In genomic region chr17:27650160-27650559, GRCm38 (mm10) we compare ENCODE assay signal across 8 mouse cellular contexts. TPM values are rescaled to one million over a fixed set of nuclear protein-coding genes. Genes with fewer than 3 reads are reported as not detected.
DNase-seq lines count a peak whose midpoint lies in the region; ATAC-seq lines count a peak whose summit lies in the region.

No protein-coding gene starts in this region.

- no peak overlapping the region for H3K9ac ChIP-seq in lung, embryonic 16.5 days (ENCODE audit: low read length)

- peak; percentile 38 for DNase-seq in heart, adult 8-10 months (ENCODE audit: low spot score)
- no peak for DNase-seq in heart, embryonic 10.5 days (ENCODE audit: low spot score)
- peak; percentile 55 for DNase-seq in urinary bladder, postnatal 25 days (ENCODE audit: low spot score)
- DNase-seq in urinary bladder, postnatal 4 days (ENCODE audit: low spot score in 2 of 2): no peak
- DNase-seq in cerebellum, adult 8-10 months: peak; percentile 80
- peak; percentile 47 to 65 for DNase-seq in heart, postnatal 14 days
- peak; percentile 90 for DNase-seq in splenic B cell, adult 2 months (ENCODE audit: low read depth, low spot score)

- no peaks in the 10 kb centered on the region for H3K36me3 ChIP-seq in heart, embryonic 10.5 days
- H3K36me3 ChIP-seq in lung, embryonic 16.5 days (ENCODE audit: control insufficient read depth, insufficient read depth, low read length): no peaks in the 10 kb centered on the region
- no peaks in the 10 kb centered on the region for H3K36me3 ChIP-seq in splenic B cell, adult 2 months (ENCODE audit: control insufficient read depth, insufficient read depth, low read length, poor library complexity, severe bottlenecking)

- H3K9me3 ChIP-seq in heart, embryonic 10.5 days: no peaks in the 10 kb centered on the region
- H3K9me3 ChIP-seq in lung, embryonic 16.5 days (ENCODE audit: control insufficient read depth, low read length): no peaks in the 10 kb centered on the region

- no peak overlapping the region for H3K4me2 ChIP-seq in lung, embryonic 16.5 days (ENCODE audit: low read depth, low read length)

- 11% methylated on average over 12 of the region's 12 CpGs for WGBS in heart, embryonic 10.5 days
- WGBS in lung, embryonic 16.5 days: 7% methylated on average over 12 of the region's 12 CpGs

- intact Hi-C loops in heart, postnatal 14 days (cut with DNase I): loop anchor here (5.0 kb wide), 2 partner anchors 112 to 422 kb away; no protein-coding TSS in a partner anchor

- H3K4me3 ChIP-seq in heart, embryonic 10.5 days: no peak overlapping the region
- no peak overlapping the region for H3K4me3 ChIP-seq in lung, embryonic 16.5 days (ENCODE audit: low read length)

- peaks cover 33% of the 10 kb centered on the region for H3K27me3 ChIP-seq in heart, embryonic 10.5 days (ENCODE audit: insufficient read depth, poor library complexity, severe bottlenecking)
- peaks cover 12% of the 10 kb centered on the region for H3K27me3 ChIP-seq in lung, embryonic 16.5 days (ENCODE audit: control insufficient read depth, insufficient read depth, low read depth, low read length)
- H3K27me3 ChIP-seq in splenic B cell, adult 2 months (ENCODE audit: control insufficient read depth, insufficient read depth, low read length, poor library complexity, severe bottlenecking): no peaks in the 10 kb centered on the region

- ATAC-seq in lung, embryonic 16.5 days (ENCODE audit: low read depth): peak; percentile 23; the same call in 1 of the 2 replicates

- H3K27ac ChIP-seq in heart, embryonic 10.5 days: no peak overlapping the region
- no peak overlapping the region for H3K27ac ChIP-seq in lung, embryonic 16.5 days (ENCODE audit: low read length)

- peaks cover 18% of the 10 kb centered on the region for H3K4me1 ChIP-seq in heart, embryonic 10.5 days
- H3K4me1 ChIP-seq in lung, embryonic 16.5 days (replicated peaks; ENCODE audit: control insufficient read depth, insufficient read depth, low read length): peaks cover under 1% of the 10 kb centered on the region; the same call in 1 of the 2 replicates

RNA-seq across cellular contexts. Expression of gene Pacsin1, which starts 5.1 kb away (rescaled TPM):
- total RNA-seq in heart, adult 8-10 months (2022): under 1 TPM; 0.09 to 0.85 (median 0.39) TPM
- 2.1 and 3.3 TPM in 2 replicates for polyA plus RNA-seq in heart, embryonic 10.5 days (2016; fragmentation: Nextera tagmentation; extraction: Ambion mirVana)
- under 1 TPM; 0.27 to 0.48 TPM for total RNA-seq in heart, postnatal 14 days (2021)
- 0.88 and 1.9 TPM in 2 replicates for polyA plus RNA-seq in lung, embryonic 16.5 days (2015; fragmentation: Nextera tagmentation; extraction: Ambion mirVana)

RNA-seq across cellular contexts. Expression of gene Rps10, which starts 13.7 kb away (rescaled TPM):
- total RNA-seq in heart, adult 8-10 months (2022): 100 to 1,000 TPM; 481 to 609 (median 561) TPM
- polyA plus RNA-seq in heart, embryonic 10.5 days (2016; fragmentation: Nextera tagmentation; extraction: Ambion mirVana): 629 and 734 TPM in 2 replicates
- total RNA-seq in heart, postnatal 14 days (2021): 100 to 1,000 TPM; 542 to 580 TPM
- polyA plus RNA-seq in lung, embryonic 16.5 days (2015; fragmentation: Nextera tagmentation; extraction: Ambion mirVana): 900 and 901 TPM in 2 replicates

RNA-seq across cellular contexts. Expression of gene RPS10-NUDT3, which starts 15.1 kb away (rescaled TPM):
- total RNA-seq in heart, adult 8-10 months (2022): under 1 TPM in 1 of 4 experiments, not detected in 3; 0.98 TPM
- not detected in 2 replicates for polyA plus RNA-seq in heart, embryonic 10.5 days (2016; fragmentation: Nextera tagmentation; extraction: Ambion mirVana)
- total RNA-seq in heart, postnatal 14 days (2021): not detected
- polyA plus RNA-seq in lung, embryonic 16.5 days (2015; fragmentation: Nextera tagmentation; extraction: Ambion mirVana): not detected in 2 replicates

RNA-seq across cellular contexts. Expression of gene Nudt3, which starts 26.9 kb away (rescaled TPM):
- 100 to 1,000 TPM; 349 to 367 (median 360) TPM for total RNA-seq in heart, adult 8-10 months (2022)
- 89.7 and 107 TPM in 2 replicates for polyA plus RNA-seq in heart, embryonic 10.5 days (2016; fragmentation: Nextera tagmentation; extraction: Ambion mirVana)
- total RNA-seq in heart, postnatal 14 days (2021): 100 to 1,000 TPM; 320 to 341 TPM
- 73.6 and 75.8 TPM in 2 replicates for polyA plus RNA-seq in lung, embryonic 16.5 days (2015; fragmentation: Nextera tagmentation; extraction: Ambion mirVana)

Comparison
In these comparisons a context has a peak if more than half of its experiments do, and no peak if none do; other contexts are left out.
1. DNase-seq: peak in heart, adult 8-10 months (single experiment), urinary bladder, postnatal 25 days (single experiment), cerebellum, adult 8-10 months (single experiment), heart, postnatal 14 days (2 of 2) and splenic B cell, adult 2 months (single experiment); none in heart, embryonic 10.5 days (single experiment) and urinary bladder, postnatal 4 days (0 of 2).